Mouse (Mus musculus): ENCODE data around the gene Xylt2. TPM values are rescaled to one million over a fixed set of nuclear protein-coding genes. Genes with fewer than 3 reads are reported as not detected.
A peak's percentile ranks its signal among the peaks of the same experiment; 100 is the strongest.
"Not testable (repeated sequence)": the region's sequence is repeated elsewhere in the genome, so short reads cannot be mapped to it uniquely, and the experiment has no call there.

Gene Xylt2
- total RNA-seq, 2 experiments from 2014 or later: 22.8 to 24.6 TPM

GRCm38 (mm10) chr11:94677607-94678145 is 361 bp upstream of the Xylt2 start:
- DNase-seq (ENCODE audit: low spot score in 2 of 2): no peak

- DNase-seq (ENCODE audit: low spot score in 2 of 2): no peak
These were observed 1.0 kb downstream of the Xylt2 start for GRCm38 (mm10) chr11:94676308-94676707.

- no peak for DNase-seq (ENCODE audit: low spot score in 2 of 2)
These were observed 1.9 kb downstream of the Xylt2 start for GRCm38 (mm10) chr11:94675446-94675845.

GRCm38 (mm10) chr11:94674984-94675383 is 2.3 kb downstream of the Xylt2 start:
- DNase-seq (ENCODE audit: low spot score in 2 of 2): peak in 1 of 2 experiments; percentile 30

DNA sequence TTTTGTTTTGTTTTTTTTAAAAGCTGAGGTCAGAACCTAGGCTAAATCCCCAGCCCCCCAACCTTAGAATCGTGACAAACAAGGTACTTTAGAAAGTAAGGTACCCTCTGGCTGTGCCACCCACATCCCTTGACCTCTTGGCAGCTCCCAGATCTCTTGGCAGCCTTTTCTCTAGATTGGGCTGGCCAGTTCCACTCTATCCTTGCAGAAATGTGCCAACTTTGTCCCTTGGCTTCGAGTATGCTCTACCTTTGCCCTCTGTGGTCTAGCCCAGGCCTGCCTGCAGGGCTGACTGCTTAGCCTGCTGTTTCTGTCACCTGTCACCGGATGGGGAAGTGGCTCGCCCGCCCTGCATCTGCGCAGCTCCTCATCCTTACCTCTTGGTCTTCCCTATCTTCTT is 12.0 kb downstream of the Xylt2 start:
- no peak for DNase-seq (ENCODE audit: low spot score in 2 of 2)

- DNase-seq (ENCODE audit: low spot score in 2 of 2): no peak
These were observed 16.0 kb downstream of the Xylt2 start for GRCm38 (mm10) chr11:94661344-94661743.

GRCm38 (mm10) chr11:94653663-94654436 is 23.5 kb downstream of the Xylt2 start, which contains the start of the genes Mrpl27 and Eme1:
Gene Mrpl27, plus strand, starts transcription at chr11:94653767.
Gene Eme1, minus strand, starts transcription at chr11:94653964.
- peak; percentile 81 to 90 for DNase-seq (ENCODE audit: low spot score in 2 of 2)

DNA sequence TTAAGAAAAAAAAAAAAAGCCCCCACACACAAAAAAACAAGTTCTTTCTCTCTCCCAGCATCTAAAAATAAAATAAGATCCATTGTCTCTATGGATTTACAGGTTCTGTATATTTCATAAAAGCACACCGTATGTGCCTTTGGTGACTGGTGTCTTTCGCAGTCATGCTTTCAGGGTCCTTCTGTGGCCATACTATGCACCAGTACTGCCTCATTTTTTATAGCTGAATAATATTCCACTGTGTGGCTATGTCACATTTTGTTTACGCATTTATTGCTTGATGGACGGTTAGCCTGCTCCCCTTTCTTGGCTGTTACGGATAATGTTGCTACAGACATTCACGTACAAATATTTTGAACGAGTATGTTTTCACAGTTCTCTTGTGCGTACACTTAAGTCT is 24.3 kb downstream of the Xylt2 start:
- DNase-seq (ENCODE audit: low spot score in 2 of 2): no peak

DNA sequence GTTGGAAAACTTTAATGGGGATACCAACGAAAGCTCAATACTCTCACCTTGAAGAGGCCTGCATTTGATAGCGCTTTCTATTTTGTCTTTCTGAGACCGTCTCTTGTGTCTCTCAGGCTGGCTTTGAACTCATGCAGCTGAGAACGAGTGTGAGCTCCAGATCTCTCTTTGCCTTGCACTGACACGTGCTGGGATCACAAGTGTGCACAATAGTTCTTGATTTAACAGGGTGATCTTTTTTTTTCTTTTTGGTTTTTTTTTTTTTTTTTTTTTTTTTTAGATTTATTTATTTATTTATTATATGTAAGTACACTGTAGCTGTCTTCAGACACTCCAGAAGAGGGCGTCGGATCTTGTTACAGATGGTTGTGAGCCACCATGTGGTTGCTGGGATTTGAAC is 26.1 kb downstream of the Xylt2 start:
- not testable (repeated sequence) for DNase-seq (ENCODE audit: low spot score in 2 of 2)

GRCm38 (mm10) chr11:94646457-94646856 is 30.9 kb downstream of the Xylt2 start:
- DNase-seq (ENCODE audit: low spot score in 2 of 2): no peak

- peak; percentile 47 to 75 for DNase-seq (ENCODE audit: low spot score in 2 of 2)
These were observed 32.7 kb downstream of the Xylt2 start for GRCm38 (mm10) chr11:94644461-94645219.

DNA sequence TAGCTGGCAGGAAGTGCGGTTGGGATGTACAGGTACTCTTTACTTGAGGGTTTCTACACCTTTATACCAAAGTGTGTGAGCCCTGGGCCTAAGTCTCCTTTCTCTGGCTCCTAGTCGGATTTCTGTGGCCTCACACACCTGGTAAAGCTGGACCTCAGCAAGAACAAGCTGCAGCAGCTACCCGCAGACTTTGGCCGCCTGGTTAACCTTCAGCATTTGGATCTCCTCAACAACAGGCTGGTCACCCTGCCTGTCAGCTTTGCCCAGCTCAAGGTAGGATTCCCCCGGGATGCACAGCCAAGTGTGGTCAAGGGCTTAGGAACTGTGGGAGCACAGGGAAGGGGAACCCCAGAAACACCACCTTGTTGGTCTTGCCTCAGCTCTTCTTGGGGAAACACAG is 42.9 kb downstream of the Xylt2 start:
- no peak for DNase-seq (ENCODE audit: low spot score in 2 of 2)

GRCm38 (mm10) chr11:94632988-94633387 is 44.3 kb downstream of the Xylt2 start:
- DNase-seq (ENCODE audit: low spot score in 2 of 2): no peak

DNA sequence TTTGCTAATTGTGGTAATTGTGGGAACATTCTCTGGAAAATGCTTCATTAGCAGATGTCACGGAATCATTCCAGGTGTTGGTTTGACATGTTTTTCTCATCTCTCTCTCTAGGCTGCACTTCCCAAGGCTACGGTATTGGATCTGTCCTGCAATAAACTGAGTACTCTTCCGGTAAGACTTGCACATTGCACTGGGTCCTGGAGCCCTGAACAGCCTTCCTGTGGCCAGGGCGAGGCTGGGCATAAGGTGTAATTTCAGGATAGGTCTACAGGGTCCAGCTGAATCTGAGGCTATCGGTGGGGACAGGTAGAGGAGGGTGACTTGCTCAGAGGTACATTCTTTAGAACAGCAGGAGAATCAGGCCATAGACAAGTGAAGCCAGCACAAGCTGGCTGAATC is 45.3 kb downstream of the Xylt2 start:
- no peak for DNase-seq (ENCODE audit: low spot score in 2 of 2)

DNA sequence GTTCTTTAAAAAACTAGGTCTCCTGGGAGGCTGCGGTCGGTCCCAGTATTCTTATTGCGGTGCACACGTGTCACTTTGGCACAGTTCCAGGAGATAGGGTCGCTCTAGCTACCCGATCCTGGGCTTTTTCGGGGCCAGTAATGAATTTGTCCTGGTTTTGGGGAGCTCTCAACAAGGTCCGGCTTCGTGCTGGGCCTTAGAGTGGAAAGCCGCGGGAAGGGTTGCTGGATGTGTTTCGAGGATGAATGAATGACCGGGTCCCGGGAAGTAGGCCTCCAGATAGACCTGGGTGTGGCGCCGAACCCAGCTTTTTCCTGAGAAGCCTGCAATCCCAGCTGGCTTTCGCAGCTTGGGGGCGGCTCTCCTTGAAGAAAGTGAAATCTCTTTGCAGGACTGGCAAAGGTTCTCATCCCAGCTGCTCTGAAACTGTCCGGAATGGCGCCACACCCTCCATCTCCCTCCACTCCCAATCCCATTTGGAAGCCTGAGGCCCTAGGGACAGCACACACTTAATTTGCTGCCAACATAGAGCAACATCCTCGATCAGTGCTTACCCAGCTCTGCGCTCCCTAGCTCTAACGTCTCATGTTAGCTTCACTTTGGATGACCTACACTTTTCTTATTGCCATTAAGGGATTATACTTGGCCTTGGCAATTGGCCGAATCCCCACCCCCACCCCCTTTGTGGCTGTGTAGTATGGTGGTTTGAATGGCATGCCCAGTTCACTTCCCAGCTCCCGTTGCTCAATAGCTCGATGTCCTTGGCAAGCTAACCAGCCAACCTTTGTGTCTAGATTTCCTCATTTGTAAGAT is 46.9 kb downstream of the Xylt2 start:
- DNase-seq (ENCODE audit: low spot score in 2 of 2): no peak

DNA sequence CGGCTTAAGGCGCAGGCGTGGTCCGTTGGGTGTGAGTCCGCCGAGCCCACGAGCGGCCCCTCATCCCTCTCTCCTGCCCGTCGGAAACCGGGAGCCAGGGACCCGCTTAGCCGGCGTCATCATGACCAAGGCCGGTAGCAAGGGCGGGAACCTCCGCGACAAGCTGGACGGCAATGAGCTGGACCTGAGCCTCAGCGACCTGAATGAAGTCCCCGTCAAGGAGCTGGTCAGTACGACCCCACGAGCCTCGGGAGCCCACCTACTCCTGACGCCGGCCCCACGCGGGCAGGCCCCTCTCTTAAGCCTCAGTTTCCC is 47.5 kb downstream of the Xylt2 start:
- DNase-seq (ENCODE audit: low spot score in 2 of 2): no peak

DNA sequence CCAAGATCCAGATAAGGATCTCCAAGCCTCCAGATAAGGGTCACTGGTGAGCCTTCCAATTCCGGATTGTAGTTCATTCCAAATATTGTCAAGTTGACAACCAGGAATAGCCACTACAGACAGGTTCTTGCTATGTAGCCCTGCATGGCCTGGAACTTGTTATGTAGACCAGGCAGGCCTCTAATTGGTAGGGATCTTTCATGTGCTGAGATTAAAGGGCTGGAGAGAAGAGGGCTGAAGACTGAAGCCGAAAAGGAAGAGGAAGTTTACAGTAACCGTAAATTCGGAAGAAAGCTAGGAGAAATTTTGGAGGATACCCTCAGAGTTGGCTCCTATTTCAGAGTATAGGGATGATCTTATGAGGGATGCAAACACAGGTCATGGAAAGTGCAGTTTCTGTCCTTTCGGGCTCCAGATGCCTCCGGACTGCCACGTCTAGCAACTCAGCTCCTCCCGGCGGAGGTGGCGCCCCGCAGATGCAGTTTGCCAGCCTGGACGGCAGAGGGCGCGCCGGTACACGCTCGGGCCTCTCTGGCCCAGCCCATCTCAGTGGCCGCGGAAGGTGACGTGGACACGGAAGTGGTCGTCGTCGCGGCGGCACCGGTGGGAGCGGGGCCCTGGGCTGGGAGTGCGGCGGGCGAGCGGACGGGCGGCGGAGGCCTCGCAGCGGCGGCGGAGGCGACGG is 48.0 kb downstream of the Xylt2 start, which contains the start of gene Lrrc59:
Lrrc59 (plus strand) TSS at position 569 of the 685 bp plus-strand sequence.
- DNase-seq (ENCODE audit: low spot score in 2 of 2): peak; percentile 92 to 96

DNA sequence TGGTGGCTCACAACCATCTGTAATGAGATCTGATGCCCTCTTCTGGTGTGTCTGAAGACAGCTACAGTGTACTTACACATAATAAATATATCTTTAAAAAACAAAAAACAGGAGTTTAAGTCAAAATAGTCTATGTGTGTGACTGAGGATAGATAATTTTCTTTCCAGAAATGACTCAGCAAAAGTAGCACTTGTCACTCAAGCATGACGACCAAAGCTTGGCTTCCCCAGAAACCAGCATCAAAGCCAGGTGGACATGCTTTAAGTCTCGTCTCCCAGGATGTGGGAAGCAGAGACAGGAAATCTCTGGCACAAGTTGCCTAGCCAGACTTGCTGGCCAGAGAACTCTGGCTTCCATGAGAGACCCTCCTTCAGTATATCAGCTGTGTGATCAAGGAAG is 55.2 kb downstream of the Xylt2 start:
- DNase-seq (ENCODE audit: low spot score in 2 of 2): no peak

- DNase-seq (ENCODE audit: low spot score in 2 of 2): no peak
These were observed 55.9 kb downstream of the Xylt2 start for GRCm38 (mm10) chr11:94621458-94621852.

GRCm38 (mm10) chr11:94620766-94621457 is 56.4 kb downstream of the Xylt2 start:
- DNase-seq (ENCODE audit: low spot score in 2 of 2): no peak
